Mouse (Mus musculus) left cerebral cortex, postnatal 14 days (tissue): Measurements from ENCODE around the gene Mpc1. TPM values are rescaled to one million over a fixed set of nuclear protein-coding genes. Genes with fewer than 3 reads are reported as not detected.
"Not testable (repeated sequence)": the region's sequence is repeated elsewhere in the genome, so short reads cannot be mapped to it uniquely, and the experiment has no call there.

ENCODE experiments used
- DNase-seq, 2 experiments: peaks; one replicate each; pipeline ENCODE4 v3.0.0; 2021 to 2022; ENCODE audit warnings: low spot score in 2 of 2, mixed read lengths in 1 of 2
- intact Hi-C: fragments of 180-260 bp; cut with DNase I; formaldehyde crosslinking; loops from one replicate; pipeline ENCODE4 v1.15.1; 2025
- total RNA-seq, 2 experiments: library from RNA; stranded (reverse); gene quantifications; 2 replicates each; pipeline ENCODE4 v1.2.3; 2021

The Mpc1 gene
- total RNA-seq, 2 experiments from 2014 or later: 193 to 205 TPM

DNA sequence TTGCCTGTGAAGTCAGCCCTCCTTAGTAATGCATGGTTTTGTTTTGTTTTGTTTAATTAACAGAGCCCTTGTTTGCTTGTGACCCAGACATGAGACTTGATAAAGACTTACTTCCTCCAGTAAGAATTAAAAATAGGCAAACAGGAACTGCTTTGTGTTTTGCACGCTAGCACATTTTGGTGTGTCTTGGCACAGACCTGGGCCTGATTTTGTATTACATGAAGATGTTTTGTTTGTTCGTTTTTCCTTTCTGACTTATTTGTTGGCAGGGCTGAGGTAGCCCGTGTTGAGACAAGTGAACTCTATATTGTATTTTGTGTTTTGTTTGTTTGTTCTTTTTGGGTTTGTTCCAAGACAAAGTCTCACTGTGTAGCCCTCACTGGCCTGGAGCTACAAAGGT lies 29.0 kb downstream of the Mpc1 start:
- no peak for DNase-seq
- intact Hi-C loops: loop anchor here (2.0 kb wide), 1 partner anchor 61 kb away; no protein-coding TSS in a partner anchor

DNA sequence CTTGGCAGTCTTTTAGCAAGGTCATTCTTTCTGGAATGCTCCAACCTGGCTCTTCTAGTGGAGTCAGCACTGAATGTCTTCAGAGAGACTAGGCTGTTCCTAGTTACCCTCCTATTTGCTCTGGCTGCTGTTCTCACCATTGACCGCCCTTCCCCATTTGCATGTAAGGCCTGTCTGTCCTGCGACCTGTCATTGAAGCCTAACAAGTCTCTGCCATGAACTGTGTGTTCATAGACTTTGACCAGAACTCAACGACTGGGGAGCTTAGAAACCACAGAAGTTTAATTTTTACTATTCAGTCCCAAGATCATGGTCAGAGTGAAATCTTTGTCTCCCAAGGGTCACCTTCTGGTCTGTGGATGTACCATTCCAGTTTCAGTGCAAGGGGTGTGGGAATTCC lies 31.3 kb downstream of the Mpc1 start:
- intact Hi-C loops: no loop called here
- DNase-seq: no peak

DNA sequence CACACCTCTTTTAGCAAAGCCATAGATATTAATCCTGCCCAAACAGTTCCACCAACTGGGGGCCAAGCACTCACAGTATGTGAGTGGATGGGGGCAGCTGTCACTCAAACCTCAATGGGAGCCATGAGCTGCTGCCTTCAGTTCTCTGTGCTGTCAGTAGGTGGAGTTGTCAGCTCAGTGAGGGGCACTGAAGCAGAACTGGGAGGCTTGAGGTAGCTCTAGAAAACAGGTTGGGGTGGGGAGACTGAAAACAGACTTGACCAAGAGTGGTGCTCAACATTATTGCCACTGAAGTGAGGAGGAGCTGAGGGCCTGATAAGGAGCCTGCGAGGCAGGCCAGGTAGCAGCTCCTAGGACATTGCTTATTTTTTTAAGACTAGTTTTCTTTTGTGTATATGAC lies 33.5 kb downstream of the Mpc1 start:
- no peak for DNase-seq
- intact Hi-C loops: no loop called here

DNA sequence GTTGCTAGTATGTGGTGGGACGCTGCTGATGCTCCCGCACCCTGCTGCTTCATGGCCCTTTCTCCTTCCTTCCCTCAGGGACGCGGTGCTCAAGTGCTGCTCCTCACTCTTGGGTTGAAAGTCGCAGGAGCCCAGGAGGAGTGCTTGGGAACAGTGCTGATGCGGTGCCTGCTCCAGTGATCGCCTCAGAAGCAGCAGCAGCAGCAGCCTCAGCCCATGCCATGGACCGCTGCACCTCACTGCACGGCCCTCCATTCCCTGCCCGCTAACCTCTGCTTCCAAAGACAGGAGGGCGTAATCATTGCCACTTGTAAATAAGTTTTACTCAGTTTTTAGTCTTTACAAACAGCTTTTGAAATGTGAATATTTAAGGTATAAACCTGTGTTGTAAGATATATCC lies 44.2 kb downstream of the Mpc1 start:
- intact Hi-C loops, DNase-seq: not testable (repeated sequence)

DNA sequence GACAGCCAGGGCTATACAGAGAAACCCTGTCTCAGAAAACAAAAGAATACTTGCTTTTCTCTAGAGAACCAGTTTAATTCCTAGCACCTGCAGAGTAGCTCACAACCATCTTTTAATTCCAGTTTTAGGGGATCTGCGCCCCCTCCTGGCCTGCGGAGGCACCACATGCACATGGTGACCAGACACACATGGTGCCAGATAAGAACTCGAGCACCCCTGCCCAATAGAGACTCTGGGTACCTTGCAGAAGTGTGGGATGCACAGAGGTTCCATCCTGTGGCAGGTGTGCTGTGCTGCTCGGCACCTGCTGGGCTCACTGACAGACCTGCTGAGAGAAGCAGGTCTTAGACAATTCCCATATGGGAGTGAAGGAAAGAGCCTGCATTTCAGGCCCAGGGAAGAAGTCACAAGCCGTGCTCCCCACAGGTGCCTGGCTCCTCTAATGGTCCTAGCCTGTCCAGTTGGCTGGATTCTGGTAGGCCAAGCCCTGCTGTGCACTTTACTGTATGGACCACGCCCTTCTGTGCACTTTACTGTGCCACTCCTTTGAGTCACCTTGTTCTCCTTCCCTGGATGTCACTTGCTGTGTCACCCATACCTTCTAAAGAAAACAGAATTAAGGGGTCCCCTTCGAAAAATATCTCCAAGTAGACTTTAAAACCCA lies 45.9 kb downstream of the Mpc1 start:
- intact Hi-C loops: no loop called here

DNA sequence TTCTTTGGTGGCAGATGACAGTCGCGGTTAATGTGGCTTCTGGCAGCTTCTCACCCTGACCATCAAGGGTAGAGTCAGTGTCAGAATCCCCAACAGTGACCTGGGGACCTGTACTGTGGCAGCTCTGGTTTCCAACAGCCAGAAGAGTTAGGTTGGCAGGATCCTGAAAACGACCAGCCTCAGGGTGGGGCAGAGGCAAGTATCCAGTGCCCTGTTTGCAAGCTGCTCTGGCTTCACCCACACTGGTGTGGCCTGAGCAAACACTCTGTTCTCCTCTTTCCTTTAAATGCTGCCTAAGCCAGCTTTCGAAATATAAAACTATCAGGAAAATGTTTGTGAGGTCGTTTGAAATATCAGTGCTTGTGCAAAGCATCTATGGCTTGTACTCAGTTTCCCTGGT lies 47.9 kb downstream of the Mpc1 start:
- intact Hi-C loops: no loop called here
- no peak for DNase-seq

More for the DNA sequence above, 45.9 kb downstream of the Mpc1 start:
- DNase-seq: no peak

DNA sequence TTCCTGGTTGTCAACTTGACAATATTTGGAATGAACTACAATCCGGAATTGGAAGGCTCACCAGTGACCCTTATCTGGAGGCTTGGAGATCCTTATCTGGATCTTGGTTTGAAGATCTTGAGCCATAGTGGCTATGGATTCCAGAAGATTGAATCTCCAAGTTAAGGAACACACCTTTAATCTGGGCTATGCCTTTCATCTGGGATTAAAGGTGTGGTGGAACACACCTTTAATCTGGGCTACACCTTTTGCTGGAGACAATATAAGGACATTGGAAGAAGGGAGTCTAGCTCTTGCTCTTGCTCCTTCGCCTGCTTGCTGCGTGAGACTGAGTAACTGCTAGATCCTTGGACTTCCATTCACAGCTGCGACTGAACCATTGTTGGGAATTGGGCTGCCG lies 54.5 kb downstream of the Mpc1 start, which contains the start of gene Prr18:
Gene Prr18 (plus strand): TSS at position 301 of the 400 bp plus-strand sequence.
- DNase-seq, intact Hi-C loops: not testable (repeated sequence)

DNA sequence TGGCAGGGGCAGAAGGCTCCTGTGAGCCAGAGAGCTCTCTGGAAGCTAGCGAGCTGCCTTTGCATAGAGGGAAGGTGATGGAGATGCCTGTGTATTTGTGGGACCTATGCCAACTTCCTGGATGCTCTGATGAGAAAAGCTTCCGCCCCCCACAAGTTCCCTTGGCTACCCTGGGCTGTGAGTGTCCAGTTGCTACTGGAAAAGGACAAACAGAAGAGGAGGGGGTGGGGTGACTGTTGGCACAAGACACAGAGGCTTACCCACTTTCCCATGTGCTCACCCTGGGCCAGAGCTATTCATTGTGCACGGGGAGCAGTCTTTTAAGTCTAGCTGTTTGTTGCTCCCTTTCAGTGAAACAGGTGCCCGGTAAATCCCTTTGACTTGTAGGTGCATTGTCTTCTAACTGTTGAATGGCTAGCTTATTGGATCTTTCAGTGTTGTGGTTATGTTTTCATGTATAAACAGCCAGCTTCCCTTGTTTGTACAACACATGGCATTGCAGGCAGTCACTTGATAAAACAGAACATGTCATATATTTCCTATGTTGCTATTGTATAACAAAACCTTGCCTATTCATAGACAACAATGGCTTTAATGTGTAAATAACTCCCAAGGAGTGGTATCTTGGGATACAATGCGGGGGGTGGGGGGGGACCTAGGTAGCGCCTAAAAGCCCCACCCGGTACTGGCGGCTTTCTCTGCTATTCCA lies 57.1 kb downstream of the Mpc1 start:
- DNase-seq: peak in 1 of 2 experiments; percentile 75
- intact Hi-C loops: no loop called here

DNA sequence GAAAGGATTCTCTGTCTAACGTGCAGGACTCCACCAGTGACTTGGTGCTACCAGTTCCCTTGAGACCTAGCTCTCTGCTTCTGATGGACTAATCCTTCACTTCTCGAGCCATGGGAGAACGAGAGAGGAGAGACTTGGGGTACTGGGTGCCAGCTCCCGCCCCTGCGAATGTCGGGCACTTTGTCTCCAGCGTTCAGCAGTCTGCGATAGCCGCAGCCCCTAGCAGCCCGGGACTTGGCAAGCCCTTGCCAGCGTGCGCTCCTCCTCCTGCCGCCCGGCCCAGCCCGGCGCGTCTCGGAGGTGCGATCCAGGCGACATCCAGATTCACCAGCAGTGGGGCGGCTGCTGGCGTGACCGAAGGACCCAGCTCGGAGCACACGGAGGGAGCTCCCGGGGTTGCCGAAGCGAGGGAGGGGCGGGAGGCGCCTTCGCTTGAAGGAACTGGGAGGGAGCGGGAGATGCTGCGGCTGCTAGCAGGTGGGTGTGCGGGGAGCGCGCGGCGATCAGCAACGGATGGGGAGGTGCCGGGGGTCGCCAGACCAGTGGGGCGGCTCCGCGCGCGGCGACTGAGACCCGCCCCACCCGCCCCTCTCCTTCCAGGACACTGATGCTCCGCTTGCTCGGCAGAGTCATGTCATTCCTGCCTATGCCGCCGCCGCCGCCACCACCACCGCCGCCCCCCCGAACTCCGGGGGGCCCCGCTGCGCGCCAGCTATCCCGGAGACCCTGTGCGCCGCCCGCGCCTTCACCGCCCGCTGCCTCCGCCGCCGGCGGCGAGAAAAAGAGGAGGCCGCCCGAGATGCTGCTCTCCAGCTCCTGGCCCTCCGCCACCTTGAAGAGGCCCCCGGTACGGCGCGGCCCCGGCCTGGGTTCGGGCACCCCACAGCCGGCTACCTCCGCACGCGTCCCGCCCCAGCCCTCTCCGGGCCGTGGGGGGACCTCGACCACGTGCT lies 58.0 kb downstream of the Mpc1 start:
- DNase-seq: peak; percentile 53 to 58
- intact Hi-C loops: no loop called here

DNA sequence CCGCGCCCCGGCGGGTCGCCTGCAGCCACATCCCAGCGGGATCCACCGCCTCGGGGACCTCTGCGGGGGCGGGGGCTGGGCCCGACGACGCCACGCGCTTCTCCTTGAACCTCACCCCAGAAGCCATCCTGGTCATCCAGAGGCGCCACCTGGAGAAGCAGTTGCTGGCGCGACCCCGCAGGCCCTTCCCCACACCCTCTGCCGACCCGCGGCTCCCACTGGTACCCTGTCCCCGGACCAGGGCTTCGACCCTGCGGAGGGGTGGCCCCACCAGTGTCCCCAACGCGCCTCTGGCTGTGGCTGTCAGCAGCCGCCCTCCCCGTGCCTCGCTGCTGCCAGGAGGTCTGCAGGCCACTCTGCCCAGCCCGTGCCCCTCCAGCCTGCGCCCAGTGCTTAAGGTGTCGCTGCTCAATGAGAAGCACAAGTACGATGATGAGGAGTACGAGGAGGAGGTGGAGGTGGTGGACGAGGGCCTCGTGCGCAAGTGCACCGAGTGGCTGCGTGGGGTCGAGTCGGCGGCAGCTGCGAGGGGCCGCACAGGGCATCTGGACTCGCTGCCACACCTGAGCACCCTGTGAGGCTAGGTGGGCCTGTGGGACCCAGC lies 58.8 kb downstream of the Mpc1 start:
- no peak for DNase-seq

DNA sequence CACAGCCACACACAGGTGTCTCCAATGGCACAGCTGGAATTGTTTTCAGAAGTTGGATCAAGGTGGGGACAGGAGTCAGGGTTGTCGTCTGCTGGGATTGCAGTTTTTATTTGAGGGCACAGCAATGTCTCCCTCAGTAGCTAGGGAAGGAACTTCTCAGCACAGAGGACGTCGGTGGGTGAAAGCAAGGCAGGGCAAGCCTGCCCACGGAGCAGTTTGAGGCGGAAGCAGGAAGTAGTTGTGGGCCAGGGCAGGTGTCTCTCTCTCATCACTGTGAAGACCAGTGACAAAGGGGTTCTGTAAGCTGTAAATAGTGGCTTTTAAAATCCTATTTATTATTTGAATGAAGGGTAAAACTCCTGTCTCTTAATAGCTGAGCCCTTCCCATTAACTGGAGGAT lies 60.0 kb downstream of the Mpc1 start:
- intact Hi-C loops: no loop called here

More for the DNA sequence above, 58.8 kb downstream of the Mpc1 start:
- intact Hi-C loops: no loop called here

DNA sequence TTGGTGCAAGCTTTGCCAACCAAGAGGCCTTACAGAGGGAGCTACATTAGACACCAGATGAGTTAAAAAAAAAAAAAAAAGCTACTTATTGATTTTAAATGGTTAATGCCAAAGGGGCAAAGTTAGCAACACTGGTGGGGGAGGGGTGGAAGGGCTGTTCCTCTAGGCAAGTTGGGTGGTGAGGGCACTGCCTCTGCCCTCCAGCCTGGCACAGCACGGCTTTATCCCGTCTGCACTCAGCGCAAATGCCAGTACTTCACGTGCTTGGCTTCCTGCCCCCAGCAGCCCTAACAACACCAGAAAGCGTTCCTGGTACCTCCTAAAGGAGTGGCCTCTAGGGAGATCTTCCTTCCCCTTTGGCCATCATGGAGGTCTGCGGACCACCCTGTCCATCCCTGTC lies 60.7 kb downstream of the Mpc1 start:
- intact Hi-C loops: no loop called here
- DNase-seq: no peak

More for the DNA sequence above, 60.0 kb downstream of the Mpc1 start:
- no peak for DNase-seq

Other genes starting within 250 kb of the Mpc1 start
- gene Gm49673, start 135.1 kb upstream of the Mpc1 start, total RNA-seq: under 1 TPM in 1 of 2 experiments, not detected in 1; 0.29 TPM
- 1 to 10 TPM; 3.4 to 6.8 TPM for gene Rnaset2a, start 134.8 kb upstream of the Mpc1 start, total RNA-seq
- gene Fgfr1op, start 117.4 kb upstream of the Mpc1 start, total RNA-seq: 10 to 100 TPM; 19.9 to 21.4 TPM
- gene Ccr6, start 46.9 kb upstream of the Mpc1 start, total RNA-seq: not detected
- gene Sft2d1, start 28.2 kb downstream of the Mpc1 start, total RNA-seq: 10 to 100 TPM; 58.0 to 62.1 TPM
- gene Prr18, start 54.6 kb downstream of the Mpc1 start, total RNA-seq: 10 to 100 TPM in 1 of 2 experiments, 1 to 10 TPM in 1; 7.2 to 12.3 TPM
- under 1 TPM in 1 of 2 experiments, not detected in 1; 0.33 TPM for gene T2, start 73.1 kb downstream of the Mpc1 start, total RNA-seq
- not detected for gene T, start 151.5 kb downstream of the Mpc1 start, total RNA-seq
- gene Pde10a, start 242.5 kb downstream of the Mpc1 start, total RNA-seq: 10 to 100 TPM; 54.4 to 81.4 TPM